Mouse (Mus musculus): ENCODE measurements around the gene Efna2. TPM values are rescaled to one million over a fixed set of nuclear protein-coding genes. Genes with fewer than 3 reads are reported as not detected.

Efna2 gene
- polyA plus RNA-seq, 1 experiment from 2014 or later, result 10.5 TPM

DNA sequence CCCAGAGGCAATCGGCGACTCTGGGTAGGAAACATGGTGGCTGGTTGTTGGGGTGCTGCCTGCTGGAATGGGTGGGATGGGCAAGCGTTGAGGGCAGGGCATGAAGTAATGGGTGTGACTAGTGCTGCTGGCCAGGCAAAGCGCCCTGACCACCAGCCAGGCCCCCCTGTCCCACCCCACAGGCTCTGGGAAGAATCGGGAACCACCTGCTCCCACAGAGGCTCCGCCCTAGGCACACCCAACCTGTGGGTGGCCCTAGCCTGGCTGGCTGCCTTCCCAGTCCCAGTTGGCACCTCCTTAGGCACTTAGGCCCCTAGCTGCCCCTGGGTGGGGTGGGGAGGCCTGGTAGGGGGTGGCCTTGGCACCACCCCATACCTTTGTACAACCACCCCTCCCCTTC is 33.4 kb upstream of the Efna2 start:
- TF ChIP-seq CTCF (IDR thresholded peaks at IDR 0.05; ENCODE audit: low read depth), result no peak
- no peak overlapping the region for H3K4me3 ChIP-seq (replicated peaks; ENCODE audit: low read depth, low read length)
- no peaks in the 10 kb centered on the region for H3K9me3 ChIP-seq (replicated peaks; ENCODE audit: low read length)
- peak overlapping the region; percentile 100 for H3K27ac ChIP-seq
- H3K4me1 ChIP-seq (replicated peaks; ENCODE audit: insufficient read depth, low read length), result peaks cover 16% of the 10 kb centered on the region
- no peaks in the 10 kb centered on the region for H3K27me3 ChIP-seq (ENCODE audit: insufficient read depth, low read length)
- no peak overlapping the region for H3K9ac ChIP-seq (ENCODE audit: low read depth, low read length)
- ATAC-seq (replicated peaks; ENCODE audit: low FRiP score, low read depth) (no peak), DNase-seq (ENCODE audit: low spot score) (no peak)
- WGBS, result 84% methylated on average over 6 of the region's 6 CpGs
- peaks cover 28% of the 10 kb centered on the region for H3K36me3 ChIP-seq (ENCODE audit: insufficient read depth, low read length)
- no peak overlapping the region for H3K4me2 ChIP-seq (ENCODE audit: low read length)

- no peak for ATAC-seq (replicated peaks; ENCODE audit: low FRiP score, low read depth)
- Histone ChIP-seq H3K27ac (peak overlapping the region; percentile 100), H3K4me1 (replicated peaks; ENCODE audit: insufficient read depth, low read length) (peaks cover 16% of the 10 kb centered on the region), H3K9me3 (replicated peaks; ENCODE audit: low read length) (no peaks in the 10 kb centered on the region), H3K36me3 (ENCODE audit: insufficient read depth, low read length) (peaks cover 28% of the 10 kb centered on the region), H3K4me2 (ENCODE audit: low read length) (no peak overlapping the region), H3K4me3 (replicated peaks; ENCODE audit: low read depth, low read length) (no peak overlapping the region), H3K9ac (ENCODE audit: low read depth, low read length) (0 out of 2 replicates have a peak overlapping the region, but pooled peaks have one; percentile 0), H3K27me3 (ENCODE audit: insufficient read depth, low read length) (no peaks in the 10 kb centered on the region)
- WGBS, result 71% methylated on average over 4 of the region's 4 CpGs
- no peak for DNase-seq (ENCODE audit: low spot score)
- TF ChIP-seq CTCF (IDR thresholded peaks at IDR 0.05; ENCODE audit: low read depth), result no peak
These were observed 32.7 kb upstream of the Efna2 start for GRCm38 (mm10) chr10:80146568-80147011.

GRCm38 (mm10) chr10:80147146-80147718 is 32.0 kb upstream of the Efna2 start:
- H3K36me3 ChIP-seq (ENCODE audit: insufficient read depth, low read length), result peaks cover 28% of the 10 kb centered on the region
- no peak for ATAC-seq (replicated peaks; ENCODE audit: low FRiP score, low read depth)
- peak overlapping the region; percentile 58; the same call in 1 of the 2 replicates for H3K4me2 ChIP-seq (ENCODE audit: low read length)
- H3K27me3 ChIP-seq (ENCODE audit: insufficient read depth, low read length), result no peaks in the 10 kb centered on the region
- DNase-seq (ENCODE audit: low spot score), result no peak
- peaks cover 19% of the 10 kb centered on the region for H3K4me1 ChIP-seq (replicated peaks; ENCODE audit: insufficient read depth, low read length)
- WGBS, result 63% methylated on average over 5 of the region's 5 CpGs
- H3K27ac ChIP-seq, result peak overlapping the region; percentile 100
- no peak for TF ChIP-seq CTCF (IDR thresholded peaks at IDR 0.05; ENCODE audit: low read depth)
- no peaks in the 10 kb centered on the region for H3K9me3 ChIP-seq (replicated peaks; ENCODE audit: low read length)
- H3K4me3 ChIP-seq (replicated peaks; ENCODE audit: low read depth, low read length), result peak overlapping the region; percentile 99; the same call in 1 of the 2 replicates
- peak overlapping the region; percentile 77; the same call in 1 of the 2 replicates for H3K9ac ChIP-seq (ENCODE audit: low read depth, low read length)

DNA sequence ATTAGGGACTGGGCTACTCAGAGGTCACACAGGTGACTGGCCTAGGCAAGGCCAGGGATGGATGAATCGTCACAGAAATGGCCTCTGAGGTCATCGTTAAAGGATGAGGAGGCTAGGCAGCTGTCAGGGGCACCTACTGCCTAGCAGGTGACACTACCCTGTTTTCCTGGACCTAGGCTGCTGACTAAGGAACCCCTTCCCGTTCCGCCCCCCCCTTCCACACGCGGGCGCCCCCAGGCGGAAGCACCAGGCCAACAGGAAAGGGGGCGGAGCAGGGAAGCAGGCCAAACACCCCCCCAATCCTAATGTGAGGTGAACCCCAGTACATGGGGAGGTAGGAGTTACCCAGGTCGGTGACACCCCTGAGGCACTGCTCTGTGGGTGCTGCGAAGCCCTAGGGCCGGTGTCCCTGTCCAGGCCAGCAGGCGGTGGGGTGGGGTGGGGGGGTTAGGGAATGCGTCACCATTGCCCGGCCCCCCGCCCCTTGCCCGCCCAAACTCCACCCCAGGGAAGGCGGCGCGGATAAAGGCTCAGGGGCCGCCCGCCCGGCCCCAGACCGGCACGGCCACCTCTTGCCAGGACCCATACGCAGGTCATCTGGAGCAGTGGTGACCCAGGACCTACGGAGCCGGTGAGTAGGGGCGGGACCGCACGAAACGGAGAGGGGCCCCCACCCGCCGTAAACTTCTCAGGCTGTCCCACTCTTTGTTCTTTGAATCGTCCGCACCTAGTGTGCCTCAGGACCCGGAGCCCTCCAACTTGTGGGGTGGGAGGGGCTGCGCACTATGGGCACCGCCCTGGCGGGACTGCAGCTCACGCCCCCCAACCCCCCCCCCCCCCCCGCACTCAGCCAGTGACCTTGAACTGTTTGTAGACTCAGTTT is 31.3 kb upstream of the Efna2 start, which contains the start of gene Midn:
Gene Midn, plus strand, starts transcription at position 554 of the 883 bp plus-strand sequence.
- Histone ChIP-seq H3K27me3 (ENCODE audit: insufficient read depth, low read length) (no peaks in the 10 kb centered on the region), H3K4me3 (replicated peaks; ENCODE audit: low read depth, low read length) (peak within 1 kb of the TSS; percentile 99), H3K36me3 (ENCODE audit: insufficient read depth, low read length) (peaks cover 32% of the 10 kb centered on the region), H3K4me2 (ENCODE audit: low read length) (peak within 1 kb of the TSS; percentile 58), H3K9me3 (replicated peaks; ENCODE audit: low read length) (no peaks in the 10 kb centered on the region), H3K9ac (ENCODE audit: low read depth, low read length) (peak within 1 kb of the TSS; percentile 77), H3K27ac (peak within 1 kb of the TSS; percentile 100), H3K4me1 (replicated peaks; ENCODE audit: insufficient read depth, low read length) (peaks cover 23% of the 10 kb centered on the region)
- ATAC-seq (replicated peaks; ENCODE audit: low FRiP score, low read depth) (peak; percentile 30), DNase-seq (ENCODE audit: low spot score) (peak; percentile 82)
- 0% methylated on average over 37 of the region's 42 CpGs for WGBS
- peak; percentile 68 for TF ChIP-seq CTCF (IDR thresholded peaks at IDR 0.05; ENCODE audit: low read depth)

- peak; percentile 67 for TF ChIP-seq CTCF (IDR thresholded peaks at IDR 0.05; ENCODE audit: low read depth)
- peak; percentile 95 for DNase-seq (ENCODE audit: low spot score)
- H3K4me2 ChIP-seq (ENCODE audit: low read length), result peak overlapping the region; percentile 58
- no peaks in the 10 kb centered on the region for H3K27me3 ChIP-seq (ENCODE audit: insufficient read depth, low read length)
- peak overlapping the region; percentile 99 for H3K4me3 ChIP-seq (replicated peaks; ENCODE audit: low read depth, low read length)
- no peaks in the 10 kb centered on the region for H3K9me3 ChIP-seq (replicated peaks; ENCODE audit: low read length)
- ATAC-seq (replicated peaks; ENCODE audit: low FRiP score, low read depth), result peak; percentile 45
- peak overlapping the region; percentile 100 for H3K27ac ChIP-seq
- H3K4me1 ChIP-seq (replicated peaks; ENCODE audit: insufficient read depth, low read length), result peaks cover 31% of the 10 kb centered on the region; the same call in 1 of the 2 replicates
- H3K36me3 ChIP-seq (ENCODE audit: insufficient read depth, low read length), result peaks cover 38% of the 10 kb centered on the region
- peak overlapping the region; percentile 77 for H3K9ac ChIP-seq (ENCODE audit: low read depth, low read length)
- WGBS, result under 1% methylated on average over 57 of the region's 57 CpGs
These were observed 30.5 kb upstream of the Efna2 start for GRCm38 (mm10) chr10:80148610-80149290.
